Mouse (Mus musculus) limb, embryonic 14.5 days (tissue): ENCODE measurements at regions not wholly inside any gene's neighbourhood (a gene's known extent, or its start where the extent isn't known, plus 50 kb on each side); places are given as distances from the start of the nearest gene placed in this dataset.

Experiments
- ATAC-seq: fragments of 200-750 bp; cut with Nextera tagmentation; 2 replicates; pipeline ENCODE4 v1.8.0; 2017; ENCODE audit warnings: low read depth, moderate number of reproducible peaks, moderate TSS enrichment; ENCODE audit not compliant: low FRiP score
- DNase-seq: peaks from one replicate; pipeline ENCODE4 v3.0.0-alpha.2; 2015; ENCODE audit warnings: low spot score
- H3K27ac ChIP-seq: fragments of 300-500 bp; sonication (generic); replicated peaks from 2 replicates; pipeline ENCODE4 v1.5.1; 2014; ENCODE audit warnings: low read depth, mild to moderate bottlenecking, low read length, moderate library complexity, mixed read lengths
- H3K27me3 ChIP-seq: fragments of 300-500 bp; sonication (generic); 2 replicates; pipeline ENCODE4 v1.6.1; 2014; ENCODE audit warnings: low read length, mixed read lengths; ENCODE audit not compliant: control insufficient read depth, insufficient read depth
- H3K36me3 ChIP-seq: fragments of 300-500 bp; sonication (generic); 2 replicates; pipeline ENCODE4 v1.6.1; 2014; ENCODE audit warnings: mild to moderate bottlenecking, low read length, moderate library complexity, mixed read lengths; ENCODE audit not compliant: control insufficient read depth, insufficient read depth
- H3K4me1 ChIP-seq: fragments of 300-500 bp; sonication (generic); 2 replicates; pipeline ENCODE4 v1.6.1; 2014; ENCODE audit warnings: antibody characterized with exemption, low read length, mixed read lengths; ENCODE audit not compliant: control insufficient read depth, insufficient read depth
- H3K4me2 ChIP-seq: fragments of 300-500 bp; sonication (generic); replicated peaks from 2 replicates; pipeline ENCODE4 v1.6.1; 2014; ENCODE audit warnings: low read depth, mild to moderate bottlenecking, low read length, moderate library complexity; ENCODE audit not compliant: severe bottlenecking
- H3K4me3 ChIP-seq: fragments of 300-500 bp; sonication (generic); replicated peaks from 2 replicates; pipeline ENCODE4 v1.5.1; 2014; ENCODE audit warnings: low read length
- H3K9ac ChIP-seq: fragments of 300-500 bp; sonication (generic); 2 replicates; pipeline ENCODE4 v1.6.1; 2014; ENCODE audit warnings: mild to moderate bottlenecking, low read depth, low read length, moderate library complexity; ENCODE audit not compliant: severe bottlenecking
- H3K9me3 ChIP-seq: fragments of 300-500 bp; sonication (generic); 2 replicates; pipeline ENCODE4 v1.6.1; 2016; ENCODE audit warnings: low read length; ENCODE audit not compliant: control insufficient read depth
- POLR2A ChIP-seq: fragments of 200-500 bp; IDR thresholded peaks from 2 replicates; pipeline ENCODE4 v1.8.0; 2012; ENCODE audit warnings: inconsistent platforms, mild to moderate bottlenecking, moderate library complexity, borderline replicate concordance; ENCODE audit not compliant: insufficient read depth, insufficient read length; ENCODE audit errors: extremely low read depth
- WGBS: fragments of 180-500 bp; shearing (Covaris S2); extraction: QIAGEN DNeasy Blood & Tissue Kit; methylation state at CpG from one replicate; pipeline ENCODE4 v1.1.7; 2014; 5-methylcytosine and 5-hydroxymethylcytosine counted together

DNA sequence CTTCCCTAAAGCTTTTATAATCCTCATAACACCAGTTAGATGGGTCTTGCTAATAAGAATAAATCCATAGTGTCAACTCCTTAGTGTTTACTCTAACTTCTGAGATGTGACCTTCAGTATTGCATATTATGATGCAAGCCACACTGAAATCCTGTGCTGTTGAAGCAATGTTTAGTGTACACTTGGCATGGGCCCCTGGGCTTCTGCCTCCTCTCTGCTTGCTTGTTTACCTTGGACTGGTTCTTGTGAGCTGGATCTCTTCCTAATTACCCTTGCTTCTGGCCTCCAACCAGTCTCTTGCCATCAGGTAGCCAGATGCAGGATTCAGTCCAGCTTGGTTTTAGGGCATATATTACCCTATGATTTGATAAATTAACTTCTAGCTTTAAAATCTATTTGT, 57.0 kb downstream of the Rgs2 start:
- no peaks in the 10 kb centered on the region for H3K9me3 ChIP-seq
- DNase-seq (no peak), ATAC-seq (no peak)
- no peak for TF ChIP-seq POLR2A
- no peak overlapping the region for H3K9ac ChIP-seq
- H3K4me1 ChIP-seq, result peaks cover 7% of the 10 kb centered on the region; the same call in 1 of the 2 replicates
- no peak overlapping the region for H3K4me2 ChIP-seq
- H3K4me3 ChIP-seq, result no peak overlapping the region
- no peaks in the 10 kb centered on the region for H3K36me3 ChIP-seq
- H3K27me3 ChIP-seq, result no peaks in the 10 kb centered on the region
- H3K27ac ChIP-seq, result no peak overlapping the region

DNA sequence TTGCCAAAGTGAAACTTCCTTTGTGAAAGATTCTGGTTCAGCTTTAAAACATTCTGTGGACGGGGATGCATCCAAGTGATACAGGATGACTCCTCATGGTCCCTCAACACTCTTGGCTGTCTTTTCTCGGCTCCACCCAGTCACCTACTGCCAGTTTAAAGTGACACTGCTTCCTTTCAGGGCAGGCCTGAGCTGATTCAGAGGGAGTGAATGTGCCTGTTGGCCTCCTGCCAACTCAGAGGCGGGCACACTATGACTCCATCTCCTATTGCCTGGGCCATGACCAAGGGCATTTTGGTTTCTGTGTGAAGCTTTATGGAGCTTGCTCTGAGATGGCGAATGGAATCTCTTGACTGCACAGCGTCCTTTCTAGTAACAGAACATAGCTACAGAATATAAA, 62.5 kb downstream of the Rgs2 start:
- no peak for TF ChIP-seq POLR2A
- no peaks in the 10 kb centered on the region for H3K9me3 ChIP-seq
- H3K4me1 ChIP-seq, result peaks cover 6% of the 10 kb centered on the region
- DNase-seq (peak; percentile 69), ATAC-seq (peak; percentile 57; the same call in 1 of the 2 replicates)
- H3K27ac ChIP-seq, result no peak overlapping the region
- H3K4me2 ChIP-seq, result no peak overlapping the region
- no peaks in the 10 kb centered on the region for H3K27me3 ChIP-seq
- H3K9ac ChIP-seq, result no peak overlapping the region
- 46% methylated on average over 5 of the region's 5 CpGs for WGBS
- H3K36me3 ChIP-seq, result no peaks in the 10 kb centered on the region
- H3K4me3 ChIP-seq, result no peak overlapping the region

DNA sequence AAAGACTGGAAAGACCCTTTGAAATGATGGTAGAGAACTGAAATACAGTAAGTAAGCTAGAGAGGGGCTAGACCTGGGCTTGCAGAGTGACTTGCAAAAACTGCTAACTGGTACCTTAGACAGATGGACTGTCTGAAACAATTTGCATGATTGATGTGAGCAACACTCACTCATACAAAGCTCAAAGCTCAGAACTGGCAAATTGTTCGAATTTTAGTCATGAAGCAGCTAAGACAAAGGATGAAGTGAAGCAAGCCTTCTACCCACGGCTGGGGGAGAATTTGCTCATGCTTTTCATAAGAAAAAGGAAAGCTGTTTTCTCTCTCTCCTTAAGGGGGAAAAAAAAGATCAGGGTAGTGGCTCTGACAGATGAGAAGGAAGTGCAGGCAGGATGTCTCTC, 64.5 kb downstream of the Rgs2 start:
- H3K27me3 ChIP-seq, result no peaks in the 10 kb centered on the region
- H3K36me3 ChIP-seq, result no peaks in the 10 kb centered on the region
- TF ChIP-seq POLR2A, result no peak
- no peak overlapping the region for H3K9ac ChIP-seq
- H3K4me3 ChIP-seq, result no peak overlapping the region
- H3K9me3 ChIP-seq, result no peaks in the 10 kb centered on the region
- H3K27ac ChIP-seq, result no peak overlapping the region
- ATAC-seq (no peak), DNase-seq (no peak)
- WGBS, result 50% methylated on average over 2 of the region's 2 CpGs
- H3K4me2 ChIP-seq, result no peak overlapping the region
- H3K4me1 ChIP-seq, result peaks cover 6% of the 10 kb centered on the region

DNA sequence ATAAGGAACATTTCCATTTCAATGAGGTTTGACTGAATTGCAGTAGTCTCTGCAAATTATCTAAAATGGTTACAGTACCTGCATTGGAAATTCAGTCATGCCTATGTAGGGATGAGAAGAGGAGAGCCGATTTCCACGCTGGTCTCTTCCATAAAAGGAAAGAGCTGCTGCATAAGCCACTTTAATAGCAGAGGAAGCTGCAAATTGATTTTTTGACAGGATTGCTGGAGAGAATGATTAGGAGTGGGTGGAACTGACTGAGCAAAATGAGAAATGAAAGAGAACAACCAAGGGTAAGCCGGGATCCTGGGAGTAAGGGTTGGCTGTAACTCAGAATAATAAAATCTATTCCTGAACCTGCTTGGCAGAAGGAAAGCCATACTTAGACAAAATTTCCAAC, 65.4 kb downstream of the Rgs2 start:
- no peaks in the 10 kb centered on the region for H3K27me3 ChIP-seq
- H3K9me3 ChIP-seq, result no peaks in the 10 kb centered on the region
- TF ChIP-seq POLR2A, result no peak
- no peak overlapping the region for H3K9ac ChIP-seq
- no peak overlapping the region for H3K27ac ChIP-seq
- H3K4me1 ChIP-seq, result peaks cover 6% of the 10 kb centered on the region
- 68% methylated on average over 3 of the region's 3 CpGs for WGBS
- no peak overlapping the region for H3K4me2 ChIP-seq
- DNase-seq (no peak), ATAC-seq (no peak)
- no peak overlapping the region for H3K4me3 ChIP-seq
- no peaks in the 10 kb centered on the region for H3K36me3 ChIP-seq

DNA sequence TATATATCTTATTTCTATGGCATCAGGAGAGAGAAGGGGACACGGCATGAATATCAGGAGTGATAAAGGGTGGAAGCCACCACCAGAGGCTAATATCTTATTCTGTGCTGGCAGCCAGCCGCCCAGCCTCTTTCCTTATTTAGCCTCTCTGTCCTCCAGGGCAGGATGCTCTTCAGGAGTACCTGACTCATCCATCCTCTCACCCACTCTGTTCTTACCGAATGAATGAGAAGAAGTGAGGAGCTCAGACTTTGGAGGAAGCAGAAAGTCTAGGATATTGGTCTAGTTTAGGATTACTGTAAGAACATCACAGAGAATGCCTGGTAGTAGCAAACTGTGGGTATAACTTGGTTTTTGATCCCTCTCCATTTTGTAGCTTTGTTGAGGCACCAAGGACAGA, 73.2 kb downstream of the Rgs2 start:
- no peak for TF ChIP-seq POLR2A
- Histone ChIP-seq H3K27ac (no peak overlapping the region), H3K36me3 (no peaks in the 10 kb centered on the region), H3K4me3 (no peak overlapping the region), H3K9ac (no peak overlapping the region), H3K4me2 (no peak overlapping the region), H3K9me3 (no peaks in the 10 kb centered on the region), H3K4me1 (no peaks in the 10 kb centered on the region), H3K27me3 (no peaks in the 10 kb centered on the region)
- DNase-seq (no peak), ATAC-seq (no peak)
- WGBS, result 79% methylated on average over 3 of the region's 3 CpGs

DNA sequence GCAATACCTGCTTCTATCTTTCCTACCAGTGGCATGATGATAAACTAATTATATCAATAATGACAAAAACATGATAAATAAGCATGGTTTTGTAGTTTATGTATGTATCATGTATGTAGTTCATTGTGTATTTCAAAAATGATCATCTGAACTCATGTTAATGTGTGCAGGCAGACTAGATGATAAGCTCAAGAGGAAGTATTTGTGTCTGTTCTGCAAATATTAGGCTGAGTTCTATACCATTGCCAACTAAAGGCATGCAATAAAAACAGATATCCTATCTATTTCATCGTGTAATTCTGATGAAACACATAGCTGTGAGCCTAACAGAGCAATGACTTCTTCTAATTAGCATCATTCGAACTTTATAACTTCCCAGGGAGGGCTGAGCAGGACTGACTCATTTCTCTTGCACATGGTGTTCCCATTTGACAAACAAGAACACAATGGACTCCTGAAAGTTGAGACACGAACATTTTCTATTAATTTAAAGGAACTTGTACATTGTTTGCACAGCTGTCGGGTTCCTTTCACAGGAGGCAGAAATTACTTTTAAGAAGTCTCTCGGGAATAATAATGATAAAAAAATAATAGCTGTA, 74.3 kb downstream of the Rgs2 start:
- 49% methylated on average over 5 of the region's 5 CpGs for WGBS
- Histone ChIP-seq H3K9me3 (no peaks in the 10 kb centered on the region), H3K27me3 (no peaks in the 10 kb centered on the region), H3K4me3 (no peak overlapping the region), H3K4me2 (no peak overlapping the region), H3K9ac (no peak overlapping the region), H3K27ac (no peak overlapping the region), H3K36me3 (no peaks in the 10 kb centered on the region), H3K4me1 (no peaks in the 10 kb centered on the region)
- TF ChIP-seq POLR2A, result no peak
- no peak for DNase-seq
- ATAC-seq, result no peak; the same call in 1 of the 2 replicates
